Mouse (Mus musculus) C2C12 (cell line): ENCODE results near the gene Olfr1120. TPM values are rescaled to one million over a fixed set of nuclear protein-coding genes. Genes with fewer than 3 reads are reported as not detected.
"Not testable (repeated sequence)": the region's sequence is repeated elsewhere in the genome, so short reads cannot be mapped to it uniquely, and the experiment has no call there.

ENCODE experiments used
- H3K27me3 ChIP-seq: one replicate; pipeline ENCODE4 v1.6.1; 2011; ENCODE audit not compliant: control insufficient read depth, insufficient read depth, insufficient read length
- H3K36me3 ChIP-seq: one replicate; pipeline ENCODE4 v1.6.1; 2011; ENCODE audit not compliant: control insufficient read depth, insufficient read depth
- H3K4me3 ChIP-seq: one replicate; pipeline ENCODE4 v1.5.1; 2011; ENCODE audit warnings: mild to moderate bottlenecking, control low read depth; ENCODE audit not compliant: poor library complexity, insufficient read depth, severe bottlenecking
- H3K79me2 ChIP-seq: one replicate; pipeline ENCODE4 v1.6.1; 2011; ENCODE audit not compliant: control insufficient read depth, insufficient read depth
- H3K79me3 ChIP-seq: one replicate; pipeline ENCODE4 v1.6.1; 2011; ENCODE audit warnings: low read depth, control low read depth
- H3ac ChIP-seq: one replicate; pipeline ENCODE3; 2011; ENCODE audit warnings: low read depth; ENCODE audit not compliant: control insufficient read depth, insufficient read length
- CEBPB ChIP-seq: IDR thresholded peaks from one replicate; pipeline ENCODE4 v1.6.1; 2011; ENCODE audit warnings: low read depth, mild to moderate bottlenecking, control low read depth, moderate library complexity
- CTCF ChIP-seq: IDR thresholded peaks from one replicate; pipeline ENCODE4 v1.5.1; 2011; ENCODE audit not compliant: control insufficient read depth, insufficient read depth, insufficient read length
- FOSL1 ChIP-seq: IDR thresholded peaks from one replicate; pipeline ENCODE4 v1.8.0; 2011; ENCODE audit warnings: mild to moderate bottlenecking, low read length; ENCODE audit not compliant: poor library complexity, insufficient read depth, severe bottlenecking
- MAX ChIP-seq: IDR thresholded peaks from one replicate; pipeline ENCODE4 v1.6.1; 2011; ENCODE audit warnings: mild to moderate bottlenecking, control low read depth
- MYOD1 ChIP-seq: IDR thresholded peaks from one replicate; pipeline ENCODE4 v1.6.1; 2011; ENCODE audit warnings: low read depth; ENCODE audit not compliant: control insufficient read depth, insufficient read length
- MYOG ChIP-seq: IDR thresholded peaks from one replicate; pipeline ENCODE4 v1.6.1; 2011; ENCODE audit not compliant: control insufficient read depth, insufficient read length; ENCODE audit errors: extremely low read depth
- USF1 ChIP-seq: IDR thresholded peaks from one replicate; pipeline ENCODE4 v1.6.1; 2011; ENCODE audit warnings: low read depth, mild to moderate bottlenecking, control low read depth, moderate library complexity
- long read RNA-seq, 2 experiments: library from polyadenylated mRNA; unstranded; transcript quantifications; one replicate each; pipeline ENCODE4 v2.0.0; 2019 to 2020
- polyA plus RNA-seq: library from polyadenylated mRNA; unstranded; fragments of >200 nt; fragmentation: generic; extraction: Trizol; gene quantifications from one replicate; pipeline ENCODE4 v1.2.1, GENCODE M21; 2012; ENCODE audit warnings: missing spikeins

Olfr1120 gene
- not detected for polyA plus RNA-seq
- long read RNA-seq, experiment 1 = 0 reads
- long read RNA-seq, experiment 2 = 0 reads

DNA sequence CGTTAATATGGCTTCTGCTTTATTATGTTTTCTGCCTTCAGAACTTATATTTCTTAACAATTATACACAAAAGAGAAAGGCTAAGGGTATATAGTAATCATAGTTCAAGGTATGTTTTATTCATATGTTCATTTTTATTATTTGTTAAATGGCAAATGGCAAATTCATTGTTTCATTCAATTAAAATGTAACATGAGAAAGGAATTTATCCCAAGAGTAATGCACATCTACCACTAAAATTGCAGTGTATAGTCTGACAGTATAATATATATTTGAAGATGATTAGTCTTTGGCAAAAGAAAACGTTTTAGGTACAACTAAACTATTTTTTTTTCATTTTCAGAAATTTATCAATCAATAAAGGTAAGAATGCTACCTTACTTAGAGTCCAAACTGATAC, at the start of gene Olfr1120:
Gene Olfr1120, plus strand, starts transcription at position 301 of the 400 bp plus-strand sequence.
- Histone ChIP-seq H3K4me3 (no peak within 1 kb of the TSS), H3K36me3 (no peaks in the 10 kb centered on the region), H3K27me3 (no peaks in the 10 kb centered on the region), H3K79me2 (no peaks in the 10 kb centered on the region), H3K79me3 (no peaks in the 10 kb centered on the region), H3ac (no peak within 1 kb of the TSS)
- TF ChIP-seq MAX (no peak), CEBPB (no peak), MYOG (no peak), CTCF (no peak), USF1 (no peak), FOSL1 (no peak), MYOD1 (no peak)

DNA sequence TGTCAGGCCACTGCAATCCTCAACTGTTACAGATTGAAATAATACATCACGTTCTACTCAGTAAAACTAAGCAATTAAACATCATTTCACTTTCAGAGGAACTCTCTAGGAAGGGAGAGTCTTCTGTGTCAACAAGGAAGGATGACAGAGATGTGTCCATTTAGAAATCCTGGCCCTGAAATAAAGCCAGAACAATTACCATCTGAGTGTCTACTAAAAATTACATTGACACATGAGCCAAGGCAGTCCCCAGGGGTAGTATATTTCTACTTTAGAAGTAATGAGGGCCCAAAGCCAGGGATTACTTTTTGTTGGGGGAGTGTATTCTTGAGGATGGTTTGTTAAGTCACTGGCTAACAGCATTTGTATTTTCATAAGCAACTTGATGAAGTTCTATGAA, 47.3 kb upstream of the Olfr1120 start, which contains the start of gene Olfr1118:
Gene Olfr1118, plus strand, starts transcription at position 301 of the 400 bp plus-strand sequence.
- Histone ChIP-seq H3K4me3 (no peak within 1 kb of the TSS), H3ac (no peak within 1 kb of the TSS), H3K79me2 (no peaks in the 10 kb centered on the region), H3K27me3 (no peaks in the 10 kb centered on the region), H3K79me3 (no peaks in the 10 kb centered on the region), H3K36me3 (no peaks in the 10 kb centered on the region)
- TF ChIP-seq MYOG (no peak), USF1 (no peak), CTCF (no peak), CEBPB (no peak), MYOD1 (no peak), FOSL1 (no peak), MAX (no peak)

DNA sequence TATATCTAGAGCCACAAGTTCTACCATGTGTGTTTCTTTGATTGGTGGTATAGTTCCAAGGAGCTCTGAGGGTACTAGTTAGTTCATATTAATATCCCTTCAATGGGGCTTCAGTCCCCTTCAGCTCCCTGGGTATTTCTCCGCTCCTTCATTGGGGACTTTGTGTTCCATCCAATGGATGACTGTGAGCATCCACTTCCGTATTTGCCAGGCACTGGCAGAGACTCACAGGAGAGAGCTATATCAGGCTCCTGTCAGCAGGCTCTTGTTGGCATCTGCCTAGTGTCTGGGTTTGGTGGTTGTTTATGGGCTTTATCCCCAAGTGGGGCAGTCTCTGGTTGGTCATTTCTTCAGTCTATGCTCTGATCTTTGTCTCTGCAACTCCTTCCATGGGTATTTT, 5.5 kb downstream of the Olfr1120 start:
- H3K36me3 ChIP-seq, H3K79me2 ChIP-seq, H3ac ChIP-seq, H3K4me3 ChIP-seq, H3K27me3 ChIP-seq, H3K79me3 ChIP-seq: not testable (repeated sequence)

DNA sequence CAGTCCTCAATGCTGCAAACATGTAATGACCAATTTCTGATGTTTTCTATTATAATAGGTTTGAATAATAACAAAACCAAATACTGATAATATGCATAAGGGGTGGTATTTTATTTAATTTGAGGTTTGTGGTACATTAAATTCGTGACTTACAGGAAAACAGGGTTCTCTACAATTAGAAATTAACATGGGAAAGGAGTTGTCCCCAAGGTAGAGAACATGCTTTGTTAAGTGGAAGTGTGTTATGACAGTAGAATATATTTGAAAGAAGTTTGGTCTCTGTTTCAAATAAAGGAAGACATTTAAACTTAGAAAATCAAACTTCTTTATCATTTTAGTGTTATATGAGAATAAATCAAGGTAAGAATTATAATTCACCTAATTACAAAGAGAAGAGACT, 15.0 kb downstream of the Olfr1120 start, which contains the start of gene Olfr1121:
Gene Olfr1121, plus strand, starts transcription at position 301 of the 400 bp plus-strand sequence.
- Histone ChIP-seq H3K4me3 (no peak within 1 kb of the TSS), H3K79me2 (no peaks in the 10 kb centered on the region), H3ac (no peak within 1 kb of the TSS), H3K36me3 (no peaks in the 10 kb centered on the region), H3K79me3 (no peaks in the 10 kb centered on the region), H3K27me3 (no peaks in the 10 kb centered on the region)
- TF ChIP-seq FOSL1 = no peak
- TF ChIP-seq CTCF = no peak
- TF ChIP-seq MAX = no peak

DNA sequence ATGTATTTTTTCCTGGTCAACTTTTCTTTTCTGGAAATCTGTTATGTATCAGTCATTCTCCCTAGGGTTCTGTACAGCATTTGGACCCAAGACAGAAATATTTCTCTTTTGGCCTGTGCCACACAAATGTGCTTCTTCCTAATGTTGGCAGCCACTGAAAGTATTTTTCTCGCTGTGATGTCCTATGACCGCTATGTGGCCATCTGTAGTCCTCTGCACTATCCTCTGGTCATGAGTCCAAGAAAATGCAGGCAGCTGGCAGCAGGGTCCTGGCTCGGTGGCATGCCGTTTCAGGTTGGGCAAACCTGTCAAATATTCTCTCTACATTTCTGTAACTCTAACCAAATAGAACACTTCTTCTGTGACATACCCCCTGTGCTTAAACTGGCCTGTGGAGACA, 17.1 kb downstream of the Olfr1120 start:
- no peak overlapping the region for H3K4me3 ChIP-seq
- no peaks in the 10 kb centered on the region for H3K79me3 ChIP-seq
- no peaks in the 10 kb centered on the region for H3K36me3 ChIP-seq
- no peaks in the 10 kb centered on the region for H3K27me3 ChIP-seq
- no peak overlapping the region for H3ac ChIP-seq
- H3K79me2 ChIP-seq = no peaks in the 10 kb centered on the region
- TF ChIP-seq CEBPB = no peak
- TF ChIP-seq CTCF = no peak
- TF ChIP-seq FOSL1 = no peak
- no peak for TF ChIP-seq MAX
- TF ChIP-seq MYOD1 = no peak
- no peak for TF ChIP-seq USF1
- no peak for TF ChIP-seq MYOG

DNA sequence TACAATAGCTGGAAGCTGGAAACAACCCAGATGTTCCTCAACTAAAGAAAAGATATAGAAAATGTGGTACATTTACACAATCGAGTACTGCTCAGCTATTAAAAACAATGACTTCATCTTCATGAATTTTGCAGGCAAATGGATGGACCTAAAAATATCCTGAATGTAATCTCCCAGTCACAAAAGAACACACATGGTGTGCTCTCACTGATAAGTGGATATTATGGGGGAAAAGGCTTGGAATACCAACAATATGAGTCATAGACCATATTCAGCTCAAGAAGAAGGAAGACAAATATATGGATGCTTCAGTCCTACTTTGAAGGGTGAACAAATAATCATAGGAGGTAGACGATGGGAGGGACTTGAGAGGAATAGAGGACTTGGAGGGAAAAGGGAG, 29.3 kb downstream of the Olfr1120 start:
- Histone ChIP-seq H3ac (no peak overlapping the region), H3K36me3 (no peaks in the 10 kb centered on the region), H3K79me3 (no peaks in the 10 kb centered on the region), H3K27me3 (no peaks in the 10 kb centered on the region), H3K79me2 (no peaks in the 10 kb centered on the region), H3K4me3 (no peak overlapping the region)
- TF ChIP-seq USF1 = no peak
- TF ChIP-seq MYOG = no peak
- TF ChIP-seq MAX = no peak
- no peak for TF ChIP-seq CTCF
